Mouse (Mus musculus) heart, embryonic 15.5 days (tissue): ENCODE measurements around the gene Vps41. TPM values are rescaled to one million over a fixed set of nuclear protein-coding genes. Genes with fewer than 3 reads are reported as not detected.

Experiments used
- ATAC-seq: fragments of 200-750 bp; cut with Nextera tagmentation; replicated peaks from 2 replicates; pipeline ENCODE4 v1.8.0; 2017; ENCODE audit warnings: low read depth, moderate TSS enrichment; ENCODE audit not compliant: insufficient number of reproducible peaks, insufficient read depth, low FRiP score
- H3K27ac ChIP-seq: fragments of 300-500 bp; sonication (generic); 2 replicates; pipeline ENCODE4 v1.5.1; 2015; ENCODE audit warnings: mild to moderate bottlenecking, inconsistent platforms
- H3K27me3 ChIP-seq: fragments of 300-500 bp; sonication (generic); 2 replicates; pipeline ENCODE4 v1.6.1; 2015; ENCODE audit warnings: inconsistent platforms
- H3K36me3 ChIP-seq: fragments of 300-500 bp; sonication (generic); 2 replicates; pipeline ENCODE4 v1.6.1; 2015; ENCODE audit warnings: mild to moderate bottlenecking, inconsistent platforms
- H3K4me1 ChIP-seq: fragments of 300-500 bp; sonication (generic); replicated peaks from 2 replicates; pipeline ENCODE4 v1.6.1; 2015; ENCODE audit warnings: inconsistent platforms
- H3K4me2 ChIP-seq: fragments of 300-500 bp; sonication (generic); 2 replicates; pipeline ENCODE4 v1.6.1; 2015; ENCODE audit warnings: inconsistent platforms, mild to moderate bottlenecking, moderate library complexity
- H3K4me3 ChIP-seq: fragments of 300-500 bp; sonication (generic); 2 replicates; pipeline ENCODE4 v1.5.1; 2015; ENCODE audit warnings: mild to moderate bottlenecking, inconsistent platforms
- H3K9ac ChIP-seq: fragments of 300-500 bp; sonication (generic); 2 replicates; pipeline ENCODE4 v1.6.1; 2015; ENCODE audit warnings: mild to moderate bottlenecking, inconsistent platforms
- H3K9me3 ChIP-seq: fragments of 300-500 bp; sonication (generic); replicated peaks from 2 replicates; pipeline ENCODE4 v1.6.1; 2016; ENCODE audit warnings: inconsistent platforms
- WGBS: fragments of 180-500 bp; shearing (Covaris S2); methylation state at CpG from one replicate; pipeline ENCODE4 v1.1.7; 2015; ENCODE audit warnings: mixed read lengths; 5-methylcytosine and 5-hydroxymethylcytosine counted together
- polyA plus RNA-seq: library from polyadenylated mRNA; unstranded; fragments of >200 nt; fragmentation: Nextera tagmentation; extraction: Ambion mirVana; gene quantifications from 2 replicates; pipeline ENCODE4 v1.2.1, GENCODE M21; 2015

Vps41 gene
- polyA plus RNA-seq, 1 experiment from 2014 or later, result 39.6 TPM

DNA sequence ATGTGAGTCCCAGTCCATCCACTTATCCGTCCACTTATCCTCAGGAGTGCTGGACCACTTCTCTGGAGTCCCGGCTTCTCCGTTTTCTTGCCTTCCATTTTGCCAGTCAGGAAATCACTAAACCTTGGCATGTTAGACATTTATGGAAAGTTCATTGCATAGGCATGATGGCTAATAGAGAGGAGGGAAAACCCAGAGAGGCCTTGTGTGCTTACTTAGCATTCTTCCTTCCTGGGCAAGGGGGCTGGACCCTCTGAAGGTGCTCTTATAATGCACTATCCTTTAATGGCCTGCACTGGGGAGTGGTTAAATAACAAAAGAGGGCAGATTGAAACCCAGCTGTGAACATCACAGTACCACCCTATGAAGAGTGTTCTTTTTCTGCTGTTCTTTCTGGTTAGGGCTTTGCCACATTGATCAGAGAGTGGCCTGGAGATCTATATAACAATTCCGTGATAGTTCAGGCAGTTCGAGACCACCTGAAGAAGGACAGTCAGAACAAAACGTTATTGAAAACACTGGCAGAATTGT lies 124.7 kb downstream of the Vps41 start:
- Histone ChIP-seq H3K9me3 (no peaks in the 10 kb centered on the region), H3K4me2 (no peak overlapping the region), H3K36me3 (no peaks in the 10 kb centered on the region), H3K4me3 (no peak overlapping the region), H3K27me3 (no peaks in the 10 kb centered on the region), H3K27ac (no peak overlapping the region), H3K4me1 (no peaks in the 10 kb centered on the region), H3K9ac (no peak overlapping the region)
- ATAC-seq, result no peak
- 83% methylated on average over 6 of the region's 6 CpGs for WGBS

DNA sequence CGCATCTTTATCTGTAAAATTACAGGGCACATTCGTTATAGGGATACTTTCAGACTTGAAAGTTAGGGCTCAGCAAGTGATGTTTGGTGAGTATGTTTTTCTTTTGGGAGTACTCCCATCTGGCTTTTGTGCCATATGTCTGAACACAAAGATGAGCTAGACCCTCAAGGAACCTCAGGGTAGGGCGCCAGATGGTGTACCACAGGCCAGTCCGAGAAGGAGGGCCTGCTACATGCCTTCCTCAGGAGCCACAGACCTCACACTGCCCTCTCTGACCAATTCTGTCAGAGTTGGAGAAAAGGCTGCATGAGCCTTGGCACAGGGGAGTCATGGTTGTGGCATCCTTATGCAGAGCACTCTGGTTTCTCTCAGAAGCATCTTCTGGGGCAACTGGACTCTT lies 125.5 kb downstream of the Vps41 start:
- H3K4me2 ChIP-seq, result no peak overlapping the region
- WGBS, result 81% methylated on average over 4 of the region's 4 CpGs
- no peaks in the 10 kb centered on the region for H3K4me1 ChIP-seq
- H3K27me3 ChIP-seq, result no peaks in the 10 kb centered on the region
- no peak overlapping the region for H3K27ac ChIP-seq
- H3K9ac ChIP-seq, result no peak overlapping the region
- no peak for ATAC-seq
- H3K4me3 ChIP-seq, result no peak overlapping the region
- no peaks in the 10 kb centered on the region for H3K9me3 ChIP-seq
- no peaks in the 10 kb centered on the region for H3K36me3 ChIP-seq

DNA sequence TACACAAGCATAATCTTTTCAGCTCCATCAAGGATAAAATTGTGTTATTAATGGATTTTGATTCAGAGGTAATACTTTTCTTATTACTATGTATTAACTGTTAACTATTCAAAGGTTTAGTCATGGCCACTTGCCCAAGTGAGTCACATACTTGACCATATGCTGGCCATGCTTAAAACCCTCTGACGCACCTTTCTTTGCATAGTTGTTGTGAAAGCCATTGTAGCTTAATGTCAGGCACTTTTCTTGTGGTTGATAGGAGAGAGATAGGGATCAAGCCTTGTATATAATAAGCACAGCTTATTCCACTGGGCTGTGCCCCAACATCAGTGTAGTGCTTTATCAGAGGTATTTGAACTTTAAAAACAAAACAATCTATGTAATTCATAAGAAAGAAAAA lies 126.5 kb downstream of the Vps41 start:
- no peak overlapping the region for H3K27ac ChIP-seq
- no peaks in the 10 kb centered on the region for H3K4me1 ChIP-seq
- H3K9me3 ChIP-seq, result no peaks in the 10 kb centered on the region
- H3K36me3 ChIP-seq, result no peaks in the 10 kb centered on the region
- 84% methylated on average over 1 of the region's 1 CpGs for WGBS
- no peaks in the 10 kb centered on the region for H3K27me3 ChIP-seq
- ATAC-seq, result no peak
- no peak overlapping the region for H3K9ac ChIP-seq
- H3K4me2 ChIP-seq, result no peak overlapping the region
- H3K4me3 ChIP-seq, result no peak overlapping the region

DNA sequence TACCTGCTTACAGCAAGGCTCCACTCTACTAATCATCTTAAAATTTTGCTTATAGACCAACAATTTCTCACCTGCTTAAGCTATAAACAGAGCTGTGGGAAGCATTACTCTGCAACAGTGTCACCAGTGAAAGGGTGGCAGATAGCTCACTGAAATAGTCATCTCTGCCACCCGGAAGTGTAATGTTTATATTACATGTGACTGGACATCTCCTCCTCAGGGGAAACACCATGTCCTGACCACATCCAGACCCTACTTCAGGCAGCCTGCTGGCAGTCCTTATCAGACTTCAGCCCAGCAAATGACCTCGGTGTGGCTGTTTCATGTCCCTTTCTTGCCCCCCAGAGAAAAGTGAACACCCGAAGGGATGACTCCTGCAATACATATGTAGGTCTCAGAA lies 130.3 kb downstream of the Vps41 start:
- Histone ChIP-seq H3K36me3 (0 out of 2 replicates have a peak, but pooled peaks cover under 1% of the 10 kb centered on the region), H3K9me3 (no peaks in the 10 kb centered on the region), H3K4me3 (no peak overlapping the region), H3K4me2 (no peak overlapping the region), H3K27me3 (no peaks in the 10 kb centered on the region), H3K4me1 (no peaks in the 10 kb centered on the region), H3K27ac (no peak overlapping the region), H3K9ac (no peak overlapping the region)
- 22% methylated on average over 3 of the region's 3 CpGs for WGBS
- no peak for ATAC-seq

DNA sequence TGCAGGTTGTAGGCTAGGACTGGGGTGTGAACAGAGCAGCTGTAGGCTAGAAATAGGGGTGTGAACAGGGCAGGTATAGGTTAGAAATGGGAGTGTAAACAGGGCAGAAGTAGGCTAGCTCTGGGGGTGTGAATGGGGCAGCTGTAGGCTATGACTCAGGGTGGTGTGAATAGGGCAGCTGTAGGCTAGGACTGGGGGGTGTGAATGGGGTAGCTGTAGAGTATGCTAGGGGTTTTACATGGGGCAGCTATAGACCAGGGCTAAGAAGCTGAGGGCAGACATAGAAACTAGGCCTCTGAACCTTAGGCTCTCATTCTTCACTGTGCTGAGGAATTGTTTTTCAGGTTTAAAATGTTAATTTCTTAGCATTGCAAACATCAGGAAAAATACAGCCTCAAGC lies 132.5 kb downstream of the Vps41 start:
- H3K27me3 ChIP-seq, result no peaks in the 10 kb centered on the region
- H3K4me3 ChIP-seq, result no peak overlapping the region
- no peak for ATAC-seq

DNA sequence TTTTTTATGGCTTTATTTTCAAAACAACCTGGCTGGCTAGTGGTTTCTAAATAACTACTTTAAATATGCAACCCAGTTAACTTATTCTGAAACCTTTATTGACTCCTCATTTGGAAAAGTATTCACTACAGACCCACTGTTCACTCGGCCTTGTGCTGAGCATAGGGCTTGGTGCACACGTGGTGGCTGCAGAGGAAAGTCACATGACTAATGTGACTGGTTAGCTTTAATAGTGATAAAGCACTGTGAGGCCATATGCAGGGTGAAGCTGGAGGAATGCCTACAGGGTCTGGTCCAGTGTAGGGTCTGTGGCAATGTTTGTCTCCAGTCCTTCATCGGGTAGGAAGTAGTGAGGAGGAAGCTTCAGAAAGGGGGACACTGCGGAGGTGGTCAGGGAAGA lies 134.1 kb downstream of the Vps41 start:
- no peaks in the 10 kb centered on the region for H3K27me3 ChIP-seq
- no peak overlapping the region for H3K9ac ChIP-seq
- H3K4me3 ChIP-seq, result no peak overlapping the region
- no peaks in the 10 kb centered on the region for H3K9me3 ChIP-seq
- no peak overlapping the region for H3K27ac ChIP-seq
- whole genome bisulfite sequencing, result 69% methylated on average over 4 of the region's 4 CpGs
- no peak for ATAC-seq
- peaks cover 11% of the 10 kb centered on the region; the same call in 1 of the 2 replicates for H3K36me3 ChIP-seq
- H3K4me1 ChIP-seq, result no peaks in the 10 kb centered on the region
- no peak overlapping the region for H3K4me2 ChIP-seq

More for the DNA sequence above, 132.5 kb downstream of the Vps41 start:
- Histone ChIP-seq H3K36me3 (peaks cover 8% of the 10 kb centered on the region; the same call in 1 of the 2 replicates), H3K9me3 (no peaks in the 10 kb centered on the region), H3K4me1 (no peaks in the 10 kb centered on the region), H3K4me2 (no peak overlapping the region), H3K9ac (no peak overlapping the region), H3K27ac (no peak overlapping the region)

DNA sequence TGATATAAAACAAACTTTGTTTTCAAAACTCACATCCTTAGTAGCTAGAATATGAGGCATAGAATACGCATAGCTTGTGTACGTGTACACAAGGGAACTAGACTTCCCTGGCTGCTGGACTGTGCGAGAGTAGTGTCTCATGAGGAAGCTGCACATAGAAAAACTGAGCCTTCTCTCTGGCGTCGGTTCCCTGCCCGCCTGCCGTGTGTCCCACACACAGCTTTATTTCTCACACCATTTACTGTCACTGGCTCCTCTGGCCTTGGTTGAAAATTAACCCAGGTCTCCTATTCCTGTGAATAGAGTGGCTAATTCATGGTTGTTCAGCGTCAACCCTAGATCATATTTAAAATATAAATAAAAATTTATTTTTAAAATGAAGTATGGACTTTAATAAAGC lies 135.6 kb downstream of the Vps41 start:
- Histone ChIP-seq H3K9me3 (no peaks in the 10 kb centered on the region), H3K27ac (no peak overlapping the region), H3K4me3 (no peak overlapping the region), H3K9ac (no peak overlapping the region), H3K4me1 (no peaks in the 10 kb centered on the region), H3K36me3 (peaks cover 17% of the 10 kb centered on the region; the same call in 1 of the 2 replicates), H3K27me3 (no peaks in the 10 kb centered on the region), H3K4me2 (no peak overlapping the region)
- 83% methylated on average over 8 of the region's 8 CpGs for WGBS
- ATAC-seq, result no peak

DNA sequence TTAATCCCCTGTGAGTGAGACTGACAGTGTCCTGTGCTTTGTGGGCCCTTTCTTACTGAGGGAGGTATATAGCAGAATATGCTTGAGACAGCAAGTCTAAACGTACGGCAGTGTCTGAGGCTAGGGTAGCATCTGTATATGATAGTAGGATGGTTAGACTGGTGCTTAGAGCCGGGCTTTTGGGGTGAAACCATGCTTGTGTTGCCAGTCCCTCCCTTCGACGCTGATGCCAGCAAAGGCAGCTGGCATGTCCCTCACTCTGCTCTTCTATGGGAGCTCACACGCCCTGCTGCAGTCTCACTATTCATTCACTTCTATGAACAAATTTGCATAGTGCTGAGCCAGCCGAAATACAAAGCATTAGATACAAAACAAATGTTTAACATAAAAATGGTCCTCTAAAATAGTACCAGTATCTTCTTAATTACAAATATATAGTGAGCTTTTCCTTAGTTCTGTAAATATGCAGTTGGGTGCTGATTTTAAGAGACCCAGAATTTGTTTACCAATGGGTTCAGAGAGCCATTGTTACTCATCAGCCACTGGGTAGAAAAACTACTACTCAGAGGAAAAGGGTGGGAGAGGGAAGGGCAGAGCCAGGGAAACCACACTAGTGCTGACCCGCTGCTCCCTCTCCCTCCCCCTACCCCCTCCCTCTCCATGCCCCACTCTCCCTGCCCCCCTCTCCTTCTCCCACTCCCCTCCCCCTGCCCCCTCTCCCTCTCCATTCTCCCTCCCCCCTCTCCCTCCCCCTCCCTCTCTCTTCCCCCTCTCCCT lies 139.1 kb downstream of the Vps41 start:
- no peaks in the 10 kb centered on the region for H3K4me1 ChIP-seq
- H3K27me3 ChIP-seq, result no peaks in the 10 kb centered on the region
- ATAC-seq, result no peak
- no peak overlapping the region for H3K4me3 ChIP-seq
- H3K36me3 ChIP-seq, result peaks cover 17% of the 10 kb centered on the region; the same call in 1 of the 2 replicates
- no peak overlapping the region for H3K27ac ChIP-seq
- H3K9ac ChIP-seq, result no peak overlapping the region
- WGBS, result 83% methylated on average over 8 of the region's 8 CpGs
- H3K9me3 ChIP-seq, result no peaks in the 10 kb centered on the region
- H3K4me2 ChIP-seq, result no peak overlapping the region

DNA sequence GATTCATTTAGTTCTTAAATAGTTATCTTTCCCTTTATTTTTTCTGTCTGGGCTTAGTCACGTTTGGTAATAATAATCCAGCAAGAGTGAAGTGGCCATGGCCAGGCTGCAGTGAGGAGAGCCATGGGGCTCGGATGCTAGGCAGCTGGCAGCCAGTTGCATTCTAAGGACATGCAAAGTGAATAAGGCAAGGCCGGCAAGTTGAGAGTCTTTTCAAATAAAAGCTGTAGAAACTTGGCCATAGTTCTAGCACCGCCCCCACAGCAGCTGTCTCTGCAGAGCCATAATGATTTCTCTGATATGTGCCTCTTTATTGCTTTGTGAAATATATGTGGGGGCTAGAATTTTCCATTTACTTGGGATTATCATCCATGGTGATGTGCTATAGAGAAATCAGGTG lies 141.1 kb downstream of the Vps41 start:
- Histone ChIP-seq H3K27me3 (no peaks in the 10 kb centered on the region), H3K4me2 (no peak overlapping the region), H3K9me3 (no peaks in the 10 kb centered on the region), H3K9ac (no peak overlapping the region), H3K4me3 (no peak overlapping the region), H3K4me1 (no peaks in the 10 kb centered on the region), H3K27ac (no peak overlapping the region), H3K36me3 (peaks cover 13% of the 10 kb centered on the region; the same call in 1 of the 2 replicates)
- WGBS, result 75% methylated on average over 4 of the region's 4 CpGs
- ATAC-seq, result no peak

DNA sequence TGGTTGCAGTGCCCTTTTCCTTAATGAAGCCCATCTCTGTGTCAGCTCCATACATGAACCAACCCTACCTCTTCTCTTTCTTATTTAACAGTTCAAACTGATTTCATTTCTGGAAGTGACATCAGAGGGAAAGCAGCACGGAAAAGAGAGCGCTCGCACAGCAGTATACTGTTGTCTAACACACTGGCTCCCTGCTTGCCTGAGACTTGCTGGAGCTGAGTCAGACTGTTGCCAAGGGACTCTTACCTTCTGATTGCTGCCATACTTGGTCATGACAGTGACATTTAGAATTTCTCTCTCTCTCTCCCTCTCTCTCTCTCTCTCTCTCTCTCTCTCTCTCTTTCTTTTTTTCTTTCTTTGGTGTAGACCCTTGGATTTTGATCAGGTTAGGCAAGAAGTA lies 142.3 kb downstream of the Vps41 start:
- ATAC-seq, result no peak
- Histone ChIP-seq H3K4me3 (no peak overlapping the region), H3K36me3 (peaks cover 9% of the 10 kb centered on the region; the same call in 1 of the 2 replicates), H3K4me2 (no peak overlapping the region), H3K4me1 (no peaks in the 10 kb centered on the region), H3K9ac (no peak overlapping the region), H3K27ac (no peak overlapping the region), H3K27me3 (no peaks in the 10 kb centered on the region), H3K9me3 (no peaks in the 10 kb centered on the region)
- 67% methylated on average over 3 of the region's 3 CpGs for WGBS

DNA sequence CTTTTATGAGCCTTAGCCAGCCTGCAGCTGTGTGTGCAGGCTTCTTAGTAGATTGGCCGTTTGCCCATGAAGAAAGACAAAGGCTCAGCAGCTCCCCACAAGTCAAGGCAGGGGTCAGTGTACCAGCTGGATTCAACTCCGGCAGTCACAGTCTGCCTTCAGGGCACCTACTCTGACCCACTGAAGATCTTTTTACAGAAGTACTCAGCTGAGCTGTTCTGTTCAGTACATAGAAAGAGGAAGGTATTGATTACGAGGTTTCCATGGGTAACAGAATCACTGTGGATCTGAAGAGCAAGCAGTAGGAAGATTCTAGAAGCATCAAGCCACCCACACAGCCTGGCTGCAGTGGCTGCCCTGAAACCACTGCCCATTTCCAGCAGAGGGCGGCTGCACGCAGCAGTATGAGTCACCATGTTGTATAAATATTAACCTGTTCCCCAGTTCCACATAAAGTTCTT lies 151.0 kb downstream of the Vps41 start:
- H3K9me3 ChIP-seq, result no peaks in the 10 kb centered on the region
- H3K36me3 ChIP-seq, result peaks cover 8% of the 10 kb centered on the region
- WGBS, result 48% methylated on average over 5 of the region's 5 CpGs
- no peaks in the 10 kb centered on the region for H3K27me3 ChIP-seq
- no peak overlapping the region for H3K9ac ChIP-seq
- no peak overlapping the region for H3K4me2 ChIP-seq
- no peak; the same call in 1 of the 2 replicates for ATAC-seq
- no peak overlapping the region for H3K27ac ChIP-seq
- H3K4me1 ChIP-seq, result no peaks in the 10 kb centered on the region
- H3K4me3 ChIP-seq, result no peak overlapping the region

DNA sequence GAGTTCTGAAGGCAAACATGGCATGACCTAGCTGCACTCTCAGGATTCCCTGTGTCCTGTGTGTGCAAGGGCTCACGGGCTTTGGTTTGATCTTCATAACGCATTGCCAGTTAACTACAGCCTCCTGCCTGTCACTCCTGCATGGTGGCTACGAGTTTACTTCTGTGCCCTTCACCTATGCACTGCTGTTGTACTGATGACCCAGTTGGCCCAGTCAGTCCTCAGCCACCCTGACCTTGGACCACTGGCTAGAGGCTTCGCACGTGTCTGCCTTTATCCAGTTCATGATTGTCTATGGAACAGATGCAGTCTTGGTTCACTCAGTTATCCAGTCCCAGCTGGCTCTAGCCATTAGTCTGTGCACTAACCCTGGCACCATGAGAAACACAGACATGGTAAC lies 151.7 kb downstream of the Vps41 start:
- Histone ChIP-seq H3K9ac (no peak overlapping the region), H3K27me3 (no peaks in the 10 kb centered on the region), H3K27ac (no peak overlapping the region), H3K4me3 (no peak overlapping the region), H3K9me3 (no peaks in the 10 kb centered on the region), H3K4me2 (no peak overlapping the region), H3K4me1 (no peaks in the 10 kb centered on the region), H3K36me3 (peaks cover 8% of the 10 kb centered on the region)
- WGBS, result 87% methylated on average over 5 of the region's 5 CpGs
- no peak for ATAC-seq
